Mouse (Mus musculus): Measurements from ENCODE around the gene Dguok. TPM values are rescaled to one million over a fixed set of nuclear protein-coding genes. Genes with fewer than 3 reads are reported as not detected.
A peak's percentile ranks its signal among the peaks of the same experiment; 100 is the strongest.

Dguok gene
- polyA plus RNA-seq, 1 experiment from 2014 or later = 72.3 TPM

GRCm38 (mm10) chr6:83438584-83438983, 68.2 kb downstream of the Dguok start:
- H3K9me3 ChIP-seq (ENCODE audit: control insufficient read depth, low read length) = no peaks in the 10 kb centered on the region
- no peak overlapping the region for H3K27ac ChIP-seq (replicated peaks; ENCODE audit: low read depth, low read length)
- peak overlapping the region; percentile 79; the same call in 1 of the 2 replicates for H3K9ac ChIP-seq (ENCODE audit: low read depth, low read length)
- H3K4me2 ChIP-seq (ENCODE audit: low read depth, low read length) = peak overlapping the region; percentile 87
- H3K4me1 ChIP-seq (ENCODE audit: control insufficient read depth, insufficient read depth, low read length) = peaks cover 53% of the 10 kb centered on the region
- DNase-seq (ENCODE audit: low spot score) = no peak
- no peak overlapping the region for H3K4me3 ChIP-seq (ENCODE audit: low read depth, low read length)
- no peak for ATAC-seq (ENCODE audit: low read depth)
- H3K36me3 ChIP-seq (ENCODE audit: control insufficient read depth, insufficient read depth, low read length) = peaks cover 20% of the 10 kb centered on the region; the same call in 1 of the 2 replicates
- WGBS = 72% methylated on average over 3 of the region's 3 CpGs
- H3K27me3 ChIP-seq (replicated peaks; ENCODE audit: control insufficient read depth, insufficient read depth, low read length) = no peaks in the 10 kb centered on the region

- no peak overlapping the region for H3K27ac ChIP-seq (replicated peaks; ENCODE audit: low read depth, low read length)
- no peak for ATAC-seq (ENCODE audit: low read depth)
- H3K4me1 ChIP-seq (ENCODE audit: control insufficient read depth, insufficient read depth, low read length) = peaks cover 47% of the 10 kb centered on the region
- no peak overlapping the region for H3K4me3 ChIP-seq (ENCODE audit: low read depth, low read length)
- no peaks in the 10 kb centered on the region for H3K27me3 ChIP-seq (replicated peaks; ENCODE audit: control insufficient read depth, insufficient read depth, low read length)
- no peak overlapping the region for H3K4me2 ChIP-seq (ENCODE audit: low read depth, low read length)
- no peaks in the 10 kb centered on the region for H3K9me3 ChIP-seq (ENCODE audit: control insufficient read depth, low read length)
- 45% methylated on average over 3 of the region's 3 CpGs for WGBS
- no peak overlapping the region for H3K9ac ChIP-seq (ENCODE audit: low read depth, low read length)
- DNase-seq (ENCODE audit: low spot score) = no peak
- H3K36me3 ChIP-seq (ENCODE audit: control insufficient read depth, insufficient read depth, low read length) = peaks cover 24% of the 10 kb centered on the region; the same call in 1 of the 2 replicates
Observed at GRCm38 (mm10) chr6:83437802-83438201, 69.0 kb downstream of the Dguok start.

- H3K9ac ChIP-seq (ENCODE audit: low read depth, low read length) = no peak overlapping the region
- no peaks in the 10 kb centered on the region for H3K9me3 ChIP-seq (ENCODE audit: control insufficient read depth, low read length)
- ATAC-seq (ENCODE audit: low read depth) (no peak), DNase-seq (ENCODE audit: low spot score) (no peak)
- no peak overlapping the region for H3K4me2 ChIP-seq (ENCODE audit: low read depth, low read length)
- no peak overlapping the region for H3K4me3 ChIP-seq (ENCODE audit: low read depth, low read length)
- no peaks in the 10 kb centered on the region for H3K27me3 ChIP-seq (replicated peaks; ENCODE audit: control insufficient read depth, insufficient read depth, low read length)
- 83% methylated on average over 3 of the region's 3 CpGs for WGBS
- peaks cover 45% of the 10 kb centered on the region for H3K4me1 ChIP-seq (ENCODE audit: control insufficient read depth, insufficient read depth, low read length)
- H3K27ac ChIP-seq (replicated peaks; ENCODE audit: low read depth, low read length) = no peak overlapping the region
- peaks cover 30% of the 10 kb centered on the region; the same call in 1 of the 2 replicates for H3K36me3 ChIP-seq (ENCODE audit: control insufficient read depth, insufficient read depth, low read length)
Observed at GRCm38 (mm10) chr6:83437225-83437624, 69.5 kb downstream of the Dguok start.

- 79% methylated on average over 4 of the region's 4 CpGs for WGBS
- ATAC-seq (ENCODE audit: low read depth) (no peak), DNase-seq (ENCODE audit: low spot score) (no peak)
- Histone ChIP-seq H3K9ac (ENCODE audit: low read depth, low read length) (no peak overlapping the region), H3K27me3 (replicated peaks; ENCODE audit: control insufficient read depth, insufficient read depth, low read length) (no peaks in the 10 kb centered on the region), H3K4me2 (ENCODE audit: low read depth, low read length) (no peak overlapping the region), H3K4me1 (ENCODE audit: control insufficient read depth, insufficient read depth, low read length) (peaks cover 45% of the 10 kb centered on the region), H3K27ac (replicated peaks; ENCODE audit: low read depth, low read length) (no peak overlapping the region), H3K4me3 (ENCODE audit: low read depth, low read length) (no peak overlapping the region), H3K9me3 (ENCODE audit: control insufficient read depth, low read length) (no peaks in the 10 kb centered on the region), H3K36me3 (ENCODE audit: control insufficient read depth, insufficient read depth, low read length) (peaks cover 30% of the 10 kb centered on the region; the same call in 1 of the 2 replicates)
Observed at GRCm38 (mm10) chr6:83436547-83436946, 70.2 kb downstream of the Dguok start.

- no peak overlapping the region for H3K4me3 ChIP-seq (ENCODE audit: low read depth, low read length)
- no peaks in the 10 kb centered on the region for H3K27me3 ChIP-seq (replicated peaks; ENCODE audit: control insufficient read depth, insufficient read depth, low read length)
- no peak overlapping the region for H3K9ac ChIP-seq (ENCODE audit: low read depth, low read length)
- peaks cover 41% of the 10 kb centered on the region for H3K4me1 ChIP-seq (ENCODE audit: control insufficient read depth, insufficient read depth, low read length)
- DNase-seq (ENCODE audit: low spot score) = peak; percentile 70
- peak; percentile 13; the same call in 1 of the 2 replicates for ATAC-seq (ENCODE audit: low read depth)
- 52% methylated on average over 5 of the region's 5 CpGs for WGBS
- H3K9me3 ChIP-seq (ENCODE audit: control insufficient read depth, low read length) = no peaks in the 10 kb centered on the region
- H3K4me2 ChIP-seq (ENCODE audit: low read depth, low read length) = no peak overlapping the region
- H3K36me3 ChIP-seq (ENCODE audit: control insufficient read depth, insufficient read depth, low read length) = peaks cover 30% of the 10 kb centered on the region; the same call in 1 of the 2 replicates
- no peak overlapping the region for H3K27ac ChIP-seq (replicated peaks; ENCODE audit: low read depth, low read length)
Observed at GRCm38 (mm10) chr6:83435174-83435573, 71.6 kb downstream of the Dguok start.

GRCm38 (mm10) chr6:83433546-83433945, 73.2 kb downstream of the Dguok start:
- no peak overlapping the region for H3K9ac ChIP-seq (ENCODE audit: low read depth, low read length)
- H3K4me2 ChIP-seq (ENCODE audit: low read depth, low read length) = peak overlapping the region; percentile 3; the same call in 1 of the 2 replicates
- peaks cover 25% of the 10 kb centered on the region; the same call in 1 of the 2 replicates for H3K36me3 ChIP-seq (ENCODE audit: control insufficient read depth, insufficient read depth, low read length)
- DNase-seq (ENCODE audit: low spot score) = no peak
- peaks cover 30% of the 10 kb centered on the region for H3K4me1 ChIP-seq (ENCODE audit: control insufficient read depth, insufficient read depth, low read length)
- H3K27me3 ChIP-seq (replicated peaks; ENCODE audit: control insufficient read depth, insufficient read depth, low read length) = no peaks in the 10 kb centered on the region
- H3K27ac ChIP-seq (replicated peaks; ENCODE audit: low read depth, low read length) = 0 out of 2 replicates have a peak overlapping the region, but pooled peaks have one; percentile 41
- H3K4me3 ChIP-seq (ENCODE audit: low read depth, low read length) = no peak overlapping the region
- ATAC-seq (ENCODE audit: low read depth) = no peak
- H3K9me3 ChIP-seq (ENCODE audit: control insufficient read depth, low read length) = no peaks in the 10 kb centered on the region
- WGBS = 67% methylated on average over 4 of the region's 4 CpGs

GRCm38 (mm10) chr6:83432966-83433365, 73.8 kb downstream of the Dguok start:
- Histone ChIP-seq H3K27me3 (replicated peaks; ENCODE audit: control insufficient read depth, insufficient read depth, low read length) (no peaks in the 10 kb centered on the region), H3K36me3 (ENCODE audit: control insufficient read depth, insufficient read depth, low read length) (peaks cover 24% of the 10 kb centered on the region; the same call in 1 of the 2 replicates), H3K4me2 (ENCODE audit: low read depth, low read length) (no peak overlapping the region), H3K4me1 (ENCODE audit: control insufficient read depth, insufficient read depth, low read length) (peaks cover 31% of the 10 kb centered on the region), H3K9ac (ENCODE audit: low read depth, low read length) (no peak overlapping the region), H3K4me3 (ENCODE audit: low read depth, low read length) (no peak overlapping the region), H3K9me3 (ENCODE audit: control insufficient read depth, low read length) (no peaks in the 10 kb centered on the region), H3K27ac (replicated peaks; ENCODE audit: low read depth, low read length) (0 out of 2 replicates have a peak overlapping the region, but pooled peaks have one; percentile 22)
- ATAC-seq (ENCODE audit: low read depth) (peak; percentile 83), DNase-seq (ENCODE audit: low spot score) (peak; percentile 87)
- 75% methylated on average over 7 of the region's 7 CpGs for WGBS

Other genes with a start within 250 kb of the Dguok start
- 34.6 and 40.8 TPM in 2 replicates for gene Mthfd2, start 181.1 kb downstream of the Dguok start, polyA plus RNA-seq (2014; fragmentation: Nextera tagmentation; extraction: Ambion mirVana)
- gene Mob1a, start 181.0 kb downstream of the Dguok start, polyA plus RNA-seq (2014; fragmentation: Nextera tagmentation; extraction: Ambion mirVana) = 80.3 and 80.7 TPM in 2 replicates
- gene Bola3, start 157.8 kb downstream of the Dguok start, polyA plus RNA-seq (2014; fragmentation: Nextera tagmentation; extraction: Ambion mirVana) = 135 and 154 TPM in 2 replicates
- gene Tet3, start 47.9 kb downstream of the Dguok start, polyA plus RNA-seq (2014; fragmentation: Nextera tagmentation; extraction: Ambion mirVana) = 32.4 and 37.3 TPM in 2 replicates
- 11.0 and 13.2 TPM in 2 replicates for gene Actg2, start 29.3 kb upstream of the Dguok start, polyA plus RNA-seq (2014; fragmentation: Nextera tagmentation; extraction: Ambion mirVana)
- gene Stambp, start 65.8 kb upstream of the Dguok start, polyA plus RNA-seq (2014; fragmentation: Nextera tagmentation; extraction: Ambion mirVana) = 26.2 and 28.1 TPM in 2 replicates
- gene Clec4f, start 149.2 kb upstream of the Dguok start, polyA plus RNA-seq (2014; fragmentation: Nextera tagmentation; extraction: Ambion mirVana) = not detected in 2 replicates
- gene Cd207, start 170.9 kb upstream of the Dguok start, polyA plus RNA-seq (2014; fragmentation: Nextera tagmentation; extraction: Ambion mirVana) = not detected in 2 replicates
- 0.43 and 0.45 TPM in 2 replicates for gene Vax2, start 204.3 kb upstream of the Dguok start, polyA plus RNA-seq (2014; fragmentation: Nextera tagmentation; extraction: Ambion mirVana)
- gene Atp6v1b1, start 236.0 kb upstream of the Dguok start, polyA plus RNA-seq (2014; fragmentation: Nextera tagmentation; extraction: Ambion mirVana) = 1.8 and 2.3 TPM in 2 replicates